Comparison of ENCODE assay signal across 8 mouse cellular contexts in genomic region chr16:30310647-30311046, GRCm38 (mm10). TPM values are rescaled to one million over a fixed set of nuclear protein-coding genes. Genes with fewer than 3 reads are reported as not detected.
A peak's percentile ranks its signal among the peaks of the same experiment; 100 is the strongest.
DNase-seq lines count a peak whose midpoint lies in the region; ATAC-seq and TF ChIP-seq lines count a peak whose summit lies in the region.

Gene Gp5, minus strand, starts transcription at chr16:30310779.

- peaks cover 2% of the 10 kb centered on the region; the same call in 1 of the 2 replicates for H3K36me3 ChIP-seq in heart, embryonic 16.5 days (ENCODE audit: control insufficient read depth, insufficient read depth)
- no peaks in the 10 kb centered on the region for H3K36me3 ChIP-seq in hindbrain, embryonic 11.5 days (ENCODE audit: control insufficient read depth, insufficient read depth, low read length)
- no peaks in the 10 kb centered on the region for H3K36me3 ChIP-seq in midbrain, embryonic 11.5 days (ENCODE audit: control insufficient read depth, insufficient read depth, low read length)

- no peak for TF ChIP-seq CTCF in bone marrow, adult 2 months (IDR thresholded peaks at IDR 0.05; ENCODE audit: control insufficient read depth, insufficient read depth, low read length)

- ATAC-seq in heart, embryonic 16.5 days (replicated peaks; ENCODE audit: extremely low read depth, insufficient read depth, low FRiP score), result no peak
- no peak for ATAC-seq in hindbrain, embryonic 11.5 days (ENCODE audit: low FRiP score)
- no peak for ATAC-seq in midbrain, embryonic 11.5 days (ENCODE audit: low FRiP score)

- H3K9me3 ChIP-seq in heart, embryonic 16.5 days (replicated peaks; ENCODE audit: control insufficient read depth, low read length), result no peaks in the 10 kb centered on the region
- H3K9me3 ChIP-seq in hindbrain, embryonic 11.5 days (ENCODE audit: control insufficient read depth, low read length), result no peaks in the 10 kb centered on the region
- H3K9me3 ChIP-seq in midbrain, embryonic 11.5 days (ENCODE audit: control insufficient read depth, low read length), result no peaks in the 10 kb centered on the region

- H3K9ac ChIP-seq in heart, embryonic 16.5 days (ENCODE audit: low read length), result no peak within 1 kb of the TSS
- H3K9ac ChIP-seq in hindbrain, embryonic 11.5 days (ENCODE audit: low read depth, low read length), result no peak within 1 kb of the TSS
- H3K9ac ChIP-seq in midbrain, embryonic 11.5 days (ENCODE audit: low read length), result no peak within 1 kb of the TSS

- intact Hi-C loops in gastrocnemius, postnatal 14 days (cut with DNase I; ENCODE audit: low total_unique reads), result no loop called here

- no peak for TF ChIP-seq POLR2A in bone marrow, adult 2 months (IDR thresholded peaks at IDR 0.05; ENCODE audit: borderline replicate concordance, control insufficient read depth, low read depth, low read length)

- peaks cover 34% of the 10 kb centered on the region for H3K27me3 ChIP-seq in heart, embryonic 16.5 days (ENCODE audit: control insufficient read depth, insufficient read depth, low read length)
- peaks cover 46% of the 10 kb centered on the region for H3K27me3 ChIP-seq in hindbrain, embryonic 11.5 days (ENCODE audit: control insufficient read depth, insufficient read depth, low read length)
- H3K27me3 ChIP-seq in midbrain, embryonic 11.5 days (ENCODE audit: control insufficient read depth, insufficient read depth, low read length), result peaks cover 56% of the 10 kb centered on the region

- no peak for DNase-seq in heart, adult 18-20 months
- no peak for DNase-seq in hindbrain, embryonic 11.5 days (ENCODE audit: low spot score)
- DNase-seq in midbrain, embryonic 11.5 days (ENCODE audit: low spot score, missing footprints), result no peak
- no peak for DNase-seq in adrenal gland, postnatal 36 days
- DNase-seq in T-cell, adult 2 months (ENCODE audit: low spot score), result no peak
- DNase-seq in gastrocnemius, postnatal 14 days, result no peak

- H3K4me2 ChIP-seq in heart, embryonic 16.5 days (ENCODE audit: low read depth, low read length), result peak within 1 kb of the TSS; percentile 82
- H3K4me2 ChIP-seq in hindbrain, embryonic 11.5 days (replicated peaks; ENCODE audit: low read depth, low read length), result peak within 1 kb of the TSS; percentile 97
- peak within 1 kb of the TSS; percentile 97 for H3K4me2 ChIP-seq in midbrain, embryonic 11.5 days

- H3K4me3 ChIP-seq in heart, embryonic 16.5 days (ENCODE audit: low read length), result peak within 1 kb of the TSS; percentile 67
- H3K4me3 ChIP-seq in bone marrow, adult 2 months (replicated peaks; ENCODE audit: control insufficient read depth, low read depth, low read length), result peak within 1 kb of the TSS; percentile 41
- H3K4me3 ChIP-seq in hindbrain, embryonic 11.5 days (ENCODE audit: low read depth, low read length), result peak within 1 kb of the TSS; percentile 58
- H3K4me3 ChIP-seq in midbrain, embryonic 11.5 days (ENCODE audit: low read depth, low read length), result peak within 1 kb of the TSS; percentile 55; the same call in 1 of the 2 replicates

- H3K27ac ChIP-seq in heart, embryonic 16.5 days (ENCODE audit: low read length), result no peak within 1 kb of the TSS
- peak within 1 kb of the TSS; percentile 26; the same call in 1 of the 2 replicates for H3K27ac ChIP-seq in bone marrow, adult 2 months (ENCODE audit: control insufficient read depth, insufficient read depth, low read depth, low read length, poor library complexity)
- no peak within 1 kb of the TSS for H3K27ac ChIP-seq in hindbrain, embryonic 11.5 days (ENCODE audit: low read depth, low read length)
- no peak within 1 kb of the TSS for H3K27ac ChIP-seq in midbrain, embryonic 11.5 days (ENCODE audit: low read depth, low read length)

- H3K4me1 ChIP-seq in heart, embryonic 16.5 days (ENCODE audit: control insufficient read depth, insufficient read depth, low read length), result peaks cover 13% of the 10 kb centered on the region
- H3K4me1 ChIP-seq in bone marrow, adult 2 months (ENCODE audit: control insufficient read depth, insufficient read depth, low read length), result peaks cover 5% of the 10 kb centered on the region
- peaks cover 15% of the 10 kb centered on the region for H3K4me1 ChIP-seq in hindbrain, embryonic 11.5 days (replicated peaks; ENCODE audit: control insufficient read depth, insufficient read depth, low read length)
- peaks cover 16% of the 10 kb centered on the region for H3K4me1 ChIP-seq in midbrain, embryonic 11.5 days (ENCODE audit: control insufficient read depth, insufficient read depth, low read length)

RNA-seq across cellular contexts. Expression of gene Gp5, which starts in this region (rescaled TPM):
- 0.97 and 1.1 TPM in 2 replicates for polyA plus RNA-seq in heart, embryonic 16.5 days (2015; fragmentation: Nextera tagmentation; extraction: Ambion mirVana)
- under 1 TPM; 0.50 to 0.80 TPM for total RNA-seq in heart, adult 18-20 months (2021)
- polyA plus RNA-seq in bone marrow, adult 2 months (2011; ENCODE audit: insufficient read depth, insufficient read length, low replicate concordance, missing spikeins), result 51.9 and 84.2 TPM in 2 replicates
- polyA plus RNA-seq in hindbrain, embryonic 11.5 days (2014; fragmentation: Nextera tagmentation; extraction: Ambion mirVana), result 1.3 and 2.4 TPM in 2 replicates
- 2.1 and 2.3 TPM in 2 replicates for polyA plus RNA-seq in midbrain, embryonic 11.5 days (2014; fragmentation: Nextera tagmentation; extraction: Ambion mirVana)
- under 1 TPM; 0.20 to 0.26 TPM for total RNA-seq in adrenal gland, postnatal 36 days (2021)
- total RNA-seq in gastrocnemius, postnatal 14 days (2021), result under 1 TPM in 1 of 2 experiments, not detected in 1; 0.14 TPM

Comparison
In these comparisons a context has a peak if more than half of its experiments do, and no peak if none do; other contexts are left out.
1. RNA of gene Gp5 (polyA plus RNA-seq): 51.9 to 84.2 TPM in bone marrow, adult 2 months; 1.3 to 2.4 TPM in hindbrain, embryonic 11.5 days, 2.1 to 2.3 TPM in midbrain, embryonic 11.5 days and 0.97 to 1.1 TPM in heart, embryonic 16.5 days; every median in the first group is over 10 times any median in the second.
2. Peak in every context shown above with its lines, with median percentiles within 50 percentile points of each other: H3K4me2 ChIP-seq and H3K4me3 ChIP-seq.